Mouse (Mus musculus) kidney, postnatal 0 days (tissue): ENCODE results near the gene Olfr578. TPM values are rescaled to one million over a fixed set of nuclear protein-coding genes. Genes with fewer than 3 reads are reported as not detected.

Source experiments
- ATAC-seq: fragments of 200-750 bp; cut with Nextera tagmentation; replicated peaks from 2 replicates; pipeline ENCODE4 v1.8.0; 2017; ENCODE audit warnings: low read depth, moderate number of reproducible peaks, moderate TSS enrichment, moderate library complexity; ENCODE audit not compliant: low FRiP score
- DNase-seq: peaks from one replicate; pipeline ENCODE4 v3.0.0-alpha.2; 2016; ENCODE audit warnings: low spot score
- H3K27ac ChIP-seq: fragments of 300-500 bp; sonication (generic); 2 replicates; pipeline ENCODE4 v1.5.1; 2014; ENCODE audit warnings: mild to moderate bottlenecking
- H3K27me3 ChIP-seq: fragments of 300-500 bp; sonication (generic); 2 replicates; pipeline ENCODE4 v1.6.1; 2014; ENCODE audit warnings: low read length, mixed read lengths; ENCODE audit not compliant: insufficient read depth
- H3K36me3 ChIP-seq: fragments of 300-500 bp; sonication (generic); 2 replicates; pipeline ENCODE4 v1.6.1; 2014; ENCODE audit warnings: low read length, mixed read lengths; ENCODE audit not compliant: insufficient read depth
- H3K4me1 ChIP-seq: fragments of 300-500 bp; sonication (generic); replicated peaks from 2 replicates; pipeline ENCODE4 v1.6.1; 2014; ENCODE audit warnings: antibody characterized with exemption, low read length, mixed read lengths; ENCODE audit not compliant: insufficient read depth
- H3K4me2 ChIP-seq: fragments of 300-500 bp; sonication (generic); 2 replicates; pipeline ENCODE4 v1.6.1; 2014; ENCODE audit warnings: mild to moderate bottlenecking, low read length, moderate library complexity, mixed read lengths
- H3K4me3 ChIP-seq: fragments of 300-500 bp; sonication (generic); replicated peaks from 2 replicates; pipeline ENCODE4 v1.5.1; 2014; ENCODE audit warnings: low read depth, low read length
- H3K9ac ChIP-seq: fragments of 300-500 bp; sonication (generic); 2 replicates; pipeline ENCODE4 v1.6.1; 2014; ENCODE audit warnings: low read depth, low read length
- H3K9me3 ChIP-seq: fragments of 300-500 bp; sonication (generic); replicated peaks from 2 replicates; pipeline ENCODE4 v1.6.1; 2016; ENCODE audit warnings: low read length, inconsistent platforms, mixed read lengths
- CTCF ChIP-seq: IDR thresholded peaks from 2 replicates; pipeline ENCODE4 v1.5.1; 2016; ENCODE audit warnings: antibody characterized with exemption, low read depth, mild to moderate bottlenecking, moderate library complexity
- WGBS: fragments of 180-500 bp; shearing (Covaris S2); extraction: QIAGEN DNeasy Blood & Tissue Kit; methylation state at CpG from one replicate; pipeline ENCODE4 v1.1.7; 2014; 5-methylcytosine and 5-hydroxymethylcytosine counted together
- polyA plus RNA-seq: library from polyadenylated mRNA; unstranded; fragments of >200 nt; fragmentation: Nextera tagmentation; extraction: Ambion mirVana; gene quantifications from 2 replicates; pipeline ENCODE4 v1.2.1, GENCODE M21; 2015

Gene Olfr578
- polyA plus RNA-seq, 1 experiment from 2014 or later = not detected

DNA sequence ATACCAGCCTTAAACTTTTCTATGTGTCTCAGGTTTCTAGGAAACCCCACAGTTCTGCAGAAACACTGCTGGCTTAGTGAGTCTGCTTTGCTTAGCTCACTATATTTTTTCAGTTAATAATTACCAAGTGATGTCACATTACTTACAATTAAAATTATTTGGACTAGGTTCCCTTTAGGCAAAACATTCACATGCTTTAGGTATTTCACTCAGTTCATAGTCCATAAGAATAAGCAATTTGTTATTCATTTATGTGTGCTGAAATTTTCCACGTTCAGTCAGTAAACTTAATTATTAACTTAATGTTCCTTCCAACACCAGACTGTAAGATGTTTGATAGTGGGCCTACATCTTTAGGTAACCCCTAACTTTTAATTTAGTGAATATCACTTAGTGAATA, 38.4 kb downstream of the Olfr578 start:
- H3K9ac ChIP-seq = no peak overlapping the region
- H3K4me3 ChIP-seq = no peak overlapping the region
- no peaks in the 10 kb centered on the region for H3K9me3 ChIP-seq
- no peaks in the 10 kb centered on the region for H3K36me3 ChIP-seq
- H3K27ac ChIP-seq = no peak overlapping the region
- no peaks in the 10 kb centered on the region for H3K27me3 ChIP-seq
- DNase-seq = peak; percentile 27
- no peak overlapping the region for H3K4me2 ChIP-seq
- TF ChIP-seq CTCF = no peak
- peak; percentile 72 for ATAC-seq
- H3K4me1 ChIP-seq = no peaks in the 10 kb centered on the region
- 43% methylated on average over 1 of the region's 1 CpGs for WGBS

DNA sequence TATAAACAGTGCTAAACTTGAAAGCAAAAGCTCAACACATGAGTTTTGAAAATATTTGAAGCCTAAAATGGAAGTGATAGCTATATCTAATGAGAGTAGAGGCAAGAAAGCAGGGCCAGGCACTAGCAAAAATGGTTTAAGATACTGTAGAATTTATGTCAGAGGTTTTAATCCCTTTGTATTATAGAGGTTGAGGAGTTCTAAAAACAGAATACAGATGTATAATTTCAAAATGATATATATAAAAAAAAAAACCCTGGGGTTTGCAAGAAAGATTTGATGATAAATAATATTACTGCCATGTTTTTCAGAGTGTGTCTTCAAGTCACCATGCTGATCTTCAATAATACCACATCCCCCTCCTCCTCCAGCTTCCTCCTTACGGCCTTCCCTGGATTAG, 41.0 kb downstream of the Olfr578 start, which contains the start of gene Olfr574:
TSS of gene Olfr574 (plus strand) at position 301 of the 400 bp plus-strand sequence.
- no peak for ATAC-seq
- H3K27me3 ChIP-seq = no peaks in the 10 kb centered on the region
- no peaks in the 10 kb centered on the region for H3K4me1 ChIP-seq
- H3K4me3 ChIP-seq = no peak within 1 kb of the TSS
- no peaks in the 10 kb centered on the region for H3K9me3 ChIP-seq
- no peak within 1 kb of the TSS for H3K27ac ChIP-seq
- DNase-seq = no peak
- no peak for TF ChIP-seq CTCF
- WGBS = 88% methylated on average over 1 of the region's 1 CpGs
- no peaks in the 10 kb centered on the region for H3K36me3 ChIP-seq
- no peak within 1 kb of the TSS for H3K4me2 ChIP-seq
- no peak within 1 kb of the TSS for H3K9ac ChIP-seq

GRCm38 (mm10) chr7:102943417-102943816, 45.7 kb downstream of the Olfr578 start:
- H3K9ac ChIP-seq = no peak overlapping the region
- H3K36me3 ChIP-seq = no peaks in the 10 kb centered on the region
- no peaks in the 10 kb centered on the region for H3K4me1 ChIP-seq
- no peak overlapping the region for H3K4me2 ChIP-seq
- no peaks in the 10 kb centered on the region for H3K9me3 ChIP-seq
- 91% methylated on average over 1 of the region's 1 CpGs for WGBS
- TF ChIP-seq CTCF = no peak
- DNase-seq = no peak
- ATAC-seq = no peak
- no peak overlapping the region for H3K4me3 ChIP-seq
- H3K27ac ChIP-seq = no peak overlapping the region
- no peaks in the 10 kb centered on the region for H3K27me3 ChIP-seq

GRCm38 (mm10) chr7:102942475-102942874, 46.6 kb downstream of the Olfr578 start, which contains the start of gene Olfr573-ps1:
Gene Olfr573-ps1, minus strand, starts transcription at chr7:102942575.
- 84% methylated on average over 2 of the region's 2 CpGs for WGBS
- no peaks in the 10 kb centered on the region for H3K36me3 ChIP-seq
- ATAC-seq (no peak), DNase-seq (no peak)
- no peak within 1 kb of the TSS for H3K27ac ChIP-seq
- H3K4me2 ChIP-seq = no peak within 1 kb of the TSS
- H3K9ac ChIP-seq = no peak within 1 kb of the TSS
- no peaks in the 10 kb centered on the region for H3K4me1 ChIP-seq
- TF ChIP-seq CTCF = no peak
- H3K9me3 ChIP-seq = no peaks in the 10 kb centered on the region
- H3K4me3 ChIP-seq = no peak within 1 kb of the TSS
- H3K27me3 ChIP-seq = no peaks in the 10 kb centered on the region

Other genes starting within 250 kb of the Olfr578 start
- not detected in 2 replicates for gene Olfr560, start 230.0 kb downstream of the Olfr578 start, polyA plus RNA-seq
- gene Olfr78, start 229.9 kb downstream of the Olfr578 start, polyA plus RNA-seq = 0.50 and 0.63 TPM in 2 replicates
- 0.09 TPM in 1 of 2 replicates, not detected in the other for gene Olfr561, start 218.1 kb downstream of the Olfr578 start, polyA plus RNA-seq
- gene Olfr564, start 185.8 kb downstream of the Olfr578 start, polyA plus RNA-seq = not detected in 2 replicates
- gene Olfr566, start 130.6 kb downstream of the Olfr578 start, polyA plus RNA-seq = not detected in 2 replicates
- gene Olfr568, start 112.2 kb downstream of the Olfr578 start, polyA plus RNA-seq = not detected in 2 replicates
- gene Olfr569, start 98.4 kb downstream of the Olfr578 start, polyA plus RNA-seq = not detected in 2 replicates
- not detected in 2 replicates for gene Olfr570, start 94.7 kb downstream of the Olfr578 start, polyA plus RNA-seq
- gene Olfr571, start 71.8 kb downstream of the Olfr578 start, polyA plus RNA-seq = not detected in 2 replicates
- gene Olfr572, start 64.9 kb downstream of the Olfr578 start, polyA plus RNA-seq = not detected in 2 replicates
- gene Olfr573-ps1, start 46.7 kb downstream of the Olfr578 start, polyA plus RNA-seq = not detected in 2 replicates
- gene Olfr574, start 40.9 kb downstream of the Olfr578 start, polyA plus RNA-seq = not detected in 2 replicates
- gene Olfr575, start 30.5 kb downstream of the Olfr578 start, polyA plus RNA-seq = not detected in 2 replicates
- not detected in 2 replicates for gene Olfr576, start 26.7 kb downstream of the Olfr578 start, polyA plus RNA-seq
- not detected in 2 replicates for gene Olfr577, start 13.4 kb downstream of the Olfr578 start, polyA plus RNA-seq
- not detected in 2 replicates for gene Olfr582, start 48.7 kb upstream of the Olfr578 start, polyA plus RNA-seq
- not detected in 2 replicates for gene Olfr583, start 62.0 kb upstream of the Olfr578 start, polyA plus RNA-seq
- not detected in 2 replicates for gene Olfr584, start 92.6 kb upstream of the Olfr578 start, polyA plus RNA-seq
- not detected in 2 replicates for gene Olfr585, start 108.4 kb upstream of the Olfr578 start, polyA plus RNA-seq
- gene Olfr586, start 136.3 kb upstream of the Olfr578 start, polyA plus RNA-seq = not detected in 2 replicates
- gene Olfr588-ps1, start 151.6 kb upstream of the Olfr578 start, polyA plus RNA-seq = not detected in 2 replicates
- not detected in 2 replicates for gene Olfr589, start 167.0 kb upstream of the Olfr578 start, polyA plus RNA-seq
- not detected in 2 replicates for gene Olfr591, start 189.0 kb upstream of the Olfr578 start, polyA plus RNA-seq
- gene Olfr592, start 195.5 kb upstream of the Olfr578 start, polyA plus RNA-seq = not detected in 2 replicates
- not detected in 2 replicates for gene Olfr593, start 222.5 kb upstream of the Olfr578 start, polyA plus RNA-seq
- gene Olfr594, start 227.7 kb upstream of the Olfr578 start, polyA plus RNA-seq = not detected in 2 replicates